Mouse (Mus musculus) kidney, embryonic 14.5 days (tissue): ENCODE data around the gene Pias4. TPM values are rescaled to one million over a fixed set of nuclear protein-coding genes. Genes with fewer than 3 reads are reported as not detected.

Experiments used
- microRNA-seq: library from miRNA; unstranded; fragments of <30 nt; microRNA quantifications from one replicate; pipeline ENCODE4, GENCODE M21; 2016
- polyA plus RNA-seq: library from polyadenylated mRNA; unstranded; fragments of >200 nt; fragmentation: Nextera tagmentation; extraction: Ambion mirVana; gene quantifications from 2 replicates; pipeline ENCODE4 v1.2.1, GENCODE M21; 2014

Gene Pias4
- polyA plus RNA-seq, 1 experiment from 2014 or later, result 48.4 TPM

Small RNAs within 50 kb of the gene (microRNA-seq; reads per million reads assigned to microRNA genes)
- gene Mir5615-1, result not detected
- gene Mir5615-2, result not detected

Other genes with a start within 250 kb of the Pias4 start
- gene Lmnb2, start 249.7 kb downstream of the Pias4 start, polyA plus RNA-seq, result 16.0 and 17.1 TPM in 2 replicates
- 16.1 and 16.3 TPM in 2 replicates for gene Gadd45b, start 237.8 kb downstream of the Pias4 start, polyA plus RNA-seq
- gene Gng7, start 153.0 kb downstream of the Pias4 start, polyA plus RNA-seq, result 2.2 and 4.8 TPM in 2 replicates
- 0.37 TPM in 1 of 2 replicates, not detected in the other for gene Diras1, start 142.3 kb downstream of the Pias4 start, polyA plus RNA-seq
- gene Slc39a3, start 130.5 kb downstream of the Pias4 start, polyA plus RNA-seq, result 6.4 and 9.1 TPM in 2 replicates
- 140 and 196 TPM in 2 replicates for gene Sgta, start 107.7 kb downstream of the Pias4 start, polyA plus RNA-seq
- gene Thop1, start 97.9 kb downstream of the Pias4 start, polyA plus RNA-seq, result 50.6 and 58.9 TPM in 2 replicates
- gene Creb3l3, start 69.0 kb downstream of the Pias4 start, polyA plus RNA-seq, result 0.11 and 0.24 TPM in 2 replicates
- 187 and 208 TPM in 2 replicates for gene Map2k2, start 62.0 kb downstream of the Pias4 start, polyA plus RNA-seq
- gene Zbtb7a, start 32.7 kb downstream of the Pias4 start, polyA plus RNA-seq, result 16.1 and 18.1 TPM in 2 replicates
- 465 and 473 TPM in 2 replicates for gene Eef2, start 8.7 kb upstream of the Pias4 start, polyA plus RNA-seq
- 45.7 and 58.0 TPM in 2 replicates for gene Dapk3, start 15.1 kb upstream of the Pias4 start, polyA plus RNA-seq
- not detected in 2 replicates for gene 4930442H23Rik, start 15.9 kb upstream of the Pias4 start, polyA plus RNA-seq
- not detected in 2 replicates for gene Nmrk2, start 34.1 kb upstream of the Pias4 start, polyA plus RNA-seq
- gene Atcay, start 62.9 kb upstream of the Pias4 start, polyA plus RNA-seq, result 0.19 and 0.23 TPM in 2 replicates
- gene Zfr2, start 65.2 kb upstream of the Pias4 start, polyA plus RNA-seq, result 4.5 and 4.7 TPM in 2 replicates
- gene Matk, start 85.0 kb upstream of the Pias4 start, polyA plus RNA-seq, result 5.4 and 7.0 TPM in 2 replicates
- 240 and 276 TPM in 2 replicates for gene Mrpl54, start 99.0 kb upstream of the Pias4 start, polyA plus RNA-seq
- 51.4 and 52.7 TPM in 2 replicates for gene Apba3, start 99.0 kb upstream of the Pias4 start, polyA plus RNA-seq
- gene Tjp3, start 123.7 kb upstream of the Pias4 start, polyA plus RNA-seq, result 7.6 and 11.6 TPM in 2 replicates
- 25.4 and 60.7 TPM in 2 replicates for gene Pip5k1c, start 125.0 kb upstream of the Pias4 start, polyA plus RNA-seq
- gene Cactin, start 153.2 kb upstream of the Pias4 start, polyA plus RNA-seq, result 21.4 and 29.6 TPM in 2 replicates
- gene Tbxa2r, start 160.8 kb upstream of the Pias4 start, polyA plus RNA-seq, result 8.7 and 10.1 TPM in 2 replicates
- gene Gipc3, start 175.3 kb upstream of the Pias4 start, polyA plus RNA-seq, result 0.05 and 0.07 TPM in 2 replicates
- gene Hmg20b, start 182.6 kb upstream of the Pias4 start, polyA plus RNA-seq, result 115 and 119 TPM in 2 replicates
- gene Mfsd12, start 189.6 kb upstream of the Pias4 start, polyA plus RNA-seq, result 4.1 and 4.6 TPM in 2 replicates
- gene 4930404N11Rik, start 197.9 kb upstream of the Pias4 start, polyA plus RNA-seq, result 0.14 and 0.30 TPM in 2 replicates
- gene Fzr1, start 210.6 kb upstream of the Pias4 start, polyA plus RNA-seq, result 101 and 108 TPM in 2 replicates
- gene Dohh, start 216.5 kb upstream of the Pias4 start, polyA plus RNA-seq, result 59.2 and 73.9 TPM in 2 replicates
- gene Gm48551, start 216.5 kb upstream of the Pias4 start, polyA plus RNA-seq, result 3.5 and 3.8 TPM in 2 replicates
- gene Gm48552, start 221.1 kb upstream of the Pias4 start, polyA plus RNA-seq, result 0.61 and 1.5 TPM in 2 replicates
- gene Smim24, start 225.1 kb upstream of the Pias4 start, polyA plus RNA-seq, result 14.9 and 16.4 TPM in 2 replicates